Mouse (Mus musculus) stomach, embryonic 14.5 days (tissue): Measurements from ENCODE around the gene Lrrc36. TPM values are rescaled to one million over a fixed set of nuclear protein-coding genes. Genes with fewer than 3 reads are reported as not detected.

Experiments
- ATAC-seq: fragments of 200-750 bp; cut with Nextera tagmentation; 2 replicates; pipeline ENCODE4 v1.8.0; 2017; ENCODE audit warnings: low read depth, moderate TSS enrichment; ENCODE audit not compliant: insufficient number of reproducible peaks, insufficient read depth, low FRiP score
- H3K27ac ChIP-seq: fragments of 300-500 bp; sonication (generic); 2 replicates; pipeline ENCODE4 v1.5.1; 2014; ENCODE audit warnings: mild to moderate bottlenecking, low read length, moderate library complexity, mixed read lengths
- H3K27me3 ChIP-seq: fragments of 300-500 bp; sonication (generic); 2 replicates; pipeline ENCODE4 v1.6.1; 2014; ENCODE audit warnings: low read length, control low read depth, mixed read lengths; ENCODE audit not compliant: control insufficient read depth, insufficient read depth
- H3K36me3 ChIP-seq: fragments of 300-500 bp; sonication (generic); 2 replicates; pipeline ENCODE4 v1.6.1; 2014; ENCODE audit warnings: mild to moderate bottlenecking, control low read depth, low read length, moderate library complexity, mixed read lengths; ENCODE audit not compliant: control insufficient read depth, insufficient read depth
- H3K4me1 ChIP-seq: fragments of 300-500 bp; sonication (generic); 2 replicates; pipeline ENCODE4 v1.6.1; 2014; ENCODE audit warnings: low read length, control low read depth, mixed read lengths; ENCODE audit not compliant: control insufficient read depth, insufficient read depth
- H3K4me2 ChIP-seq: fragments of 300-500 bp; sonication (generic); replicated peaks from 2 replicates; pipeline ENCODE4 v1.6.1; 2014; ENCODE audit warnings: low read depth, low read length, control low read depth
- H3K4me3 ChIP-seq: fragments of 300-500 bp; sonication (generic); 2 replicates; pipeline ENCODE4 v1.5.1; 2014; ENCODE audit warnings: low read depth, low read length, control low read depth
- H3K9ac ChIP-seq: fragments of 300-500 bp; sonication (generic); replicated peaks from 2 replicates; pipeline ENCODE4 v1.6.1; 2014; ENCODE audit warnings: low read depth, mild to moderate bottlenecking, control low read depth, low read length, moderate library complexity, mixed read lengths
- H3K9me3 ChIP-seq: fragments of 300-500 bp; sonication (generic); 2 replicates; pipeline ENCODE4 v1.6.1; 2016; ENCODE audit warnings: low read depth, low read length, control low read depth; ENCODE audit not compliant: control insufficient read depth
- WGBS: fragments of 180-500 bp; shearing (Covaris S2); extraction: QIAGEN DNeasy Blood & Tissue Kit; methylation state at CpG from one replicate; pipeline ENCODE4 v1.1.7; 2014; 5-methylcytosine and 5-hydroxymethylcytosine counted together
- polyA plus RNA-seq: library from polyadenylated mRNA; unstranded; fragments of >200 nt; fragmentation: Nextera tagmentation; extraction: Ambion mirVana; gene quantifications from 2 replicates; pipeline ENCODE4 v1.2.1, GENCODE M21; 2014

Lrrc36 gene
- polyA plus RNA-seq, 1 experiment from 2014 or later, result not detected

GRCm38 (mm10) chr8:105470681-105471313 is 57.4 kb downstream of the Lrrc36 start:
- 20% methylated on average over 11 of the region's 11 CpGs for WGBS
- Histone ChIP-seq H3K36me3 (no peaks in the 10 kb centered on the region; the same call in 1 of the 2 replicates), H3K4me2 (peak overlapping the region; percentile 55), H3K27ac (no peak overlapping the region), H3K27me3 (no peaks in the 10 kb centered on the region), H3K9ac (peak overlapping the region; percentile 32; the same call in 1 of the 2 replicates), H3K9me3 (no peaks in the 10 kb centered on the region), H3K4me3 (peak overlapping the region; percentile 22), H3K4me1 (peaks cover 28% of the 10 kb centered on the region)
- ATAC-seq, result no peak

- Histone ChIP-seq H3K9me3 (no peaks in the 10 kb centered on the region), H3K27ac (no peak within 1 kb of the TSS), H3K4me2 (peak within 1 kb of the TSS; percentile 55), H3K4me1 (peaks cover 28% of the 10 kb centered on the region), H3K36me3 (peaks cover 7% of the 10 kb centered on the region), H3K9ac (peak within 1 kb of the TSS; percentile 32; the same call in 1 of the 2 replicates), H3K27me3 (no peaks in the 10 kb centered on the region), H3K4me3 (peak within 1 kb of the TSS; percentile 22)
- peak; percentile 94 for ATAC-seq
- 7% methylated on average over 25 of the region's 25 CpGs for WGBS
These were observed 58.1 kb downstream of the Lrrc36 start, which contains the start of gene Tppp3 for GRCm38 (mm10) chr8:105471314-105472015. Tppp3 (minus strand) TSS chr8:105471526.

DNA sequence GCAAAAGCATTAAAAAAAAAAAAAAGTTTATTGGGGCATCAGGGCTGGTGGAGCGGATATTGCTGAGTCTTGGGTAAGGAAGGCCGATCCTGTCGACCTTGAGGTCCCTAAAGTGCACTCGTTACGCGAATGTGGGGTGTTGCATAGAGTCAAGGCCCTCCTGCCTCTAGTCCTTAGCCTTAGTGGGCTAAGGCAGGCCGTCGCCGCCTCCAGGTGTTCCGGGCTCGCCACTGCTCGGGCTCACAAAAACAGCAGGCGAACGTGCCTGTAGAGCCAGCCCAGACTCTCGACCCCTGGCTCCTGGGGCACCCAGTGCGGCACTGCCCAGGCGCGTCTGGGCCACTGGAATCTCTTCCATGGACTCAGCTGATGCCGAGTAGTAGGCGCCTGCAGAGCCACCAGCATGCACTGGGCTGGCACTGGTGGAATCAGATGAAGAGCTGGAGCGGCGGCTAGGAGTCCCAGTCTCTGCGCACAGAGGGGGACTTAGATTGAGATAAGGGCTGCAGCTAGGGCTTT is 59.1 kb downstream of the Lrrc36 start:
- ATAC-seq, result no peak
- H3K9ac ChIP-seq, result no peak overlapping the region
- WGBS, result 50% methylated on average over 23 of the region's 23 CpGs
- H3K4me1 ChIP-seq, result peaks cover 28% of the 10 kb centered on the region
- H3K36me3 ChIP-seq, result peaks cover 7% of the 10 kb centered on the region
- no peak overlapping the region for H3K4me2 ChIP-seq
- no peaks in the 10 kb centered on the region for H3K27me3 ChIP-seq
- H3K4me3 ChIP-seq, result no peak overlapping the region
- H3K27ac ChIP-seq, result no peak overlapping the region
- no peaks in the 10 kb centered on the region for H3K9me3 ChIP-seq

GRCm38 (mm10) chr8:105472983-105473382 is 59.6 kb downstream of the Lrrc36 start:
- Histone ChIP-seq H3K9me3 (no peaks in the 10 kb centered on the region), H3K27ac (no peak overlapping the region), H3K4me2 (no peak overlapping the region), H3K36me3 (peaks cover 12% of the 10 kb centered on the region), H3K4me3 (no peak overlapping the region), H3K27me3 (no peaks in the 10 kb centered on the region), H3K9ac (no peak overlapping the region), H3K4me1 (peaks cover 28% of the 10 kb centered on the region)
- 75% methylated on average over 9 of the region's 9 CpGs for WGBS
- no peak for ATAC-seq

DNA sequence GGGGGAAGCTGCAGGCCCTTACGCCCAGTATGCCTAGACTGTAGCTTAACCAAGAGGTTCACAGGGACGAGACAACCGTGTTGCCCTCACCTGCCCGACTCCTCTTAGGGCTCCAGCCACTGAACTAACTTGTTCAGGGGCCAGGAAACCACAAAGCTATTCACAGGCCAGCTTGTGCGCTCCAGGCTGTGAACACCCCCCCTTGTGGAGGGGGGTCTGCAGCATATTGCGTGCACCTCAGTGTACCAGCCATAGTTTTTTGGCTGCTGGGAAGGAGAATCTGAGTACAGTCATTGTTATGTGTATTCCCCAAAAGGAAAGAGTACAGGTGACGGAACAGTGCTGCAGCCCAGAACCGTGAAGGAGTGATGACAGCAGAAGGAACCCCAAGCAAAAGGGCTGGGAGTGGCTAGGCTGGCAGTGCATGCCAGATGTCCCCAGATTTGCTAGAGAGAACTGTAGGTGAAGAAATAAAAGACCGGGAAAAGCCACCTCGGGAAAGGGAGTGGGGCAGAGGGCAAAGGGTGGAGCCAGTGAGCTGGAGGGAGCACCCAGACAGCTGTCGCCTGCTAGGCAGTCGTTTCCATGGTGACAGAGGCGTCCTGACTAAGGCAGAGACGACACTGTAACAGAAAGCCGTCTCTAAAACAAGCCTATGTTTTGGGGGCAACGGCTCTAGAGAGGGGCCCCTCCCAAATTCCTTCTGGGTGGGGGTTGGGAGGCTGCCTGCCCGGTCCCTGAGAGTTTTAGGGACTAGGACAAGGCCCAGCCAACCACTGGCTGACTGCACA is 60.6 kb downstream of the Lrrc36 start:
- Histone ChIP-seq H3K27me3 (no peaks in the 10 kb centered on the region), H3K36me3 (peaks cover 20% of the 10 kb centered on the region), H3K9ac (no peak overlapping the region), H3K4me1 (peaks cover 28% of the 10 kb centered on the region), H3K27ac (no peak overlapping the region), H3K9me3 (no peaks in the 10 kb centered on the region), H3K4me2 (no peak overlapping the region), H3K4me3 (no peak overlapping the region)
- ATAC-seq, result no peak
- WGBS, result 33% methylated on average over 17 of the region's 17 CpGs

DNA sequence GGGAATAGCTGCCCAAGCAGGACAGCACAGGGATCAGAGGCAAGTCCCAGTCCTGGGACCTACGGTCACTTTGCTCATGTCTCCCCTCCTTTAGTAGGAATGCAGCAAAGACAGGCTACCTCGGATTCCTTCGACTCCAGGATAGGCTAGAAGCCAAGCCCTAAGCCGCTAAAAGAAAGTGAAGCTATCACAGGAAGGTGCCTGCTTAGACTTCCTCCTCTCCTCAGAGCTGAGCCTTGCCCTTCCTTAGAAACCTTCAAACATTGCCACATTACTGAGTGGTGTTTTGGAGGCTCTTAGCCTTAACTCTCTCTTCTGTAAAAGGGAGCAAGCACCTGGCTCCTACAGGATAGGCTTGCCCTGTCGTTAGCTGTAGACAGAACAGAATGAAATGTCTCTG is 61.3 kb downstream of the Lrrc36 start:
- no peak overlapping the region for H3K4me3 ChIP-seq
- no peak overlapping the region for H3K9ac ChIP-seq
- peaks cover 26% of the 10 kb centered on the region for H3K4me1 ChIP-seq
- no peak overlapping the region for H3K4me2 ChIP-seq
- H3K27ac ChIP-seq, result no peak overlapping the region
- no peaks in the 10 kb centered on the region for H3K27me3 ChIP-seq
- peaks cover 20% of the 10 kb centered on the region for H3K36me3 ChIP-seq
- 26% methylated on average over 5 of the region's 5 CpGs for WGBS
- ATAC-seq, result no peak
- no peaks in the 10 kb centered on the region for H3K9me3 ChIP-seq

- H3K4me1 ChIP-seq, result peaks cover 26% of the 10 kb centered on the region
- H3K4me3 ChIP-seq, result no peak overlapping the region
- no peak overlapping the region for H3K9ac ChIP-seq
- H3K27ac ChIP-seq, result no peak overlapping the region
- peaks cover 20% of the 10 kb centered on the region for H3K36me3 ChIP-seq
- no peak overlapping the region for H3K4me2 ChIP-seq
- no peak for ATAC-seq
- 63% methylated on average over 4 of the region's 4 CpGs for WGBS
- no peaks in the 10 kb centered on the region for H3K9me3 ChIP-seq
- H3K27me3 ChIP-seq, result no peaks in the 10 kb centered on the region
These were observed 61.9 kb downstream of the Lrrc36 start for GRCm38 (mm10) chr8:105475254-105475653.

DNA sequence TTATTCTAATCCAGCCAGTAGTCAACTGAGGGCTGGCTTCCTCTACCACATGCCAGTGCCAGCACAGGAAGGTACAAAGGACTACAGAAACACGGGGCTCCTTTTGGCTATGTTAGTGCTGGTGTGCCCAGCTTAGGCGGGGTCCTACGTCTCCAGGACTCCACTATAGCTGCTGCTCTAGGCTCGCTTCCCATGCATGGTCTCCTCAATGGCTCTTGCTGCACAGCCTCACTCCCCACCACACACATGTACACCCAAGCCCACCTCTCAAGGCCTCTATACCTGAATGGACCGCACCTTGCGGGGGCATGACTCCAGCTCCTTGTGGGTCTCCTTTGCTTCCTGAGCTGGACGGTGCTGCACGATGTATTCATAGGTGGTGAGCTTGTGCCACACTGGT is 62.4 kb downstream of the Lrrc36 start:
- WGBS, result 93% methylated on average over 8 of the region's 8 CpGs
- no peaks in the 10 kb centered on the region for H3K9me3 ChIP-seq
- no peak overlapping the region for H3K9ac ChIP-seq
- H3K27ac ChIP-seq, result no peak overlapping the region
- H3K4me2 ChIP-seq, result no peak overlapping the region
- peaks cover 20% of the 10 kb centered on the region for H3K36me3 ChIP-seq
- no peaks in the 10 kb centered on the region for H3K27me3 ChIP-seq
- ATAC-seq, result no peak
- peaks cover 24% of the 10 kb centered on the region for H3K4me1 ChIP-seq
- no peak overlapping the region for H3K4me3 ChIP-seq
